Mouse (Mus musculus) A20 (cell line): Measurements from ENCODE around the gene Dhrs4.

ENCODE experiments used
- DNase-seq: peaks from one replicate; pipeline ENCODE4 v3.0.0-alpha.2; 2011; ENCODE audit warnings: low read depth, low spot score

The Dhrs4 gene

DNA sequence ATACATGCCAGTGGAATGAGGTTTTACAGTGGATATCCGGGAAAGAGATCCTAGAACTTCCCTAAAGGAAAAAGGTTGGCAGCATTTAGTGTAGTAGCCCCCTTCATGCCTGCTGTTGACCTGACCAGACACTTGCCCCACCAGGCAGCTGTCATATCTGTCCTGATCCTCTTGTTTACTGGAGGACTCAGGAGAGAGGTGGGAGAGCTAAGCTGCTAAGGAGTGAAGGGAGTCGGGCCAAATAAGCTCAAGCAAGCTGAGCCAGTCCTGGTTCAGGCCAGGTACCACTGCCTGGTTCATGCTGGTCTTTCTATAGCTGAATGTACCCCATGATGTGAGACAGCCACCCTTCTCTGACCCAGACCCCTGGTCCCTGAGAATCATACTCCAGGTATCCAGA, 48.1 kb downstream of the Dhrs4 start:
- no peak for DNase-seq

DNA sequence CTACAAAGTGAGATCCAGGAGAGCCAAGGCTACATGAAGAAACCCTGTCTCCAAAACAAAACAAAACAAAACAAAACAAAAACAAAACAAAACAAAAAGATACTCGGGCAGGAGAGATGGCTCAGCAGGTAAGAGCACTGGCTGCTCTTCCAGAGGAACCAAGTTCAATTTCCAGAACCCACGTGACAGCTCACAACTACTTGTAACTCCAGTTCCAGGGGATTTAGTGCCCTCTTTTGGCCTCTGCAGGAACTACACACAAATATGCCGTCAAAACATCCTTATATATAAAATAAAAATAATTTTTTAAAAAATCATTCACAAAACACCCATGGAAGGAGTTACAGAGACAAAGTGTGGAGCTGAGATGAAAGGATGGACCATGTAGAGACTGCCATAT, 49.4 kb downstream of the Dhrs4 start:
- DNase-seq: peak; percentile 71

DNA sequence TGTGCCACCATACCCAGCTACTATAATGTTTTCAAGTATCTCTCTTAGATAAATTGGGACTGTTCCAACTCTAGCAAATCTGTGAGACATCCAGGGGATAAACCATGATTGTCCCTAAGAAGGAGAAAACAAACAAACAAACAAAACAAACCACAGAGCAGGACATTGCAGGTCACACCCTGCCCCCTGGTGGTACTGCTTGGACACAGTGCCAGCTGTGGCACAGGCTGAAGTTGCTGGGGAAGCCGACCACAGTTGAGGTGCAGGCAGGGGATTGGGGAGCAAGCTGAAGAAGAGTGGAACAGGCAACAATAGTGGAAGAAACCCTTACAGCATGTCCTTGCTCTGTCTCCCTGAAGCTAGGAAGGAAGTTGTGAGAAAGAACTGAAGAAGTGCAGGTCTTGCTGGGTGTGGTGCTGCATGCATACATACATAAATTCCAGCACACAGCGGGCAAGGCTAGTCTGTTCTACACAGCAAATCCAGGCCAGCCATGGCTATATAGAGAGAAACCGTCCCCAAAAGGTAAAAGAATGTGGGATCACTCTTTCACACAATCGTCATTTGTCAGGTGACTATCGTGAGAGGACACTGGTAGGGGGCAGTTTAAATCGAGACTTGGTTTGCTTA, 57.7 kb downstream of the Dhrs4 start:
- peak; percentile 68 for DNase-seq
